Mouse (Mus musculus): Measurements from ENCODE around the gene Scd2. TPM values are rescaled to one million over a fixed set of nuclear protein-coding genes. Genes with fewer than 3 reads are reported as not detected.
"Not testable (repeated sequence)": the region's sequence is repeated elsewhere in the genome, so short reads cannot be mapped to it uniquely, and the experiment has no call there.

The Scd2 gene
- total and polyA plus RNA-seq, 3 experiments = 47.4 to 593 (median 392) TPM

DNA sequence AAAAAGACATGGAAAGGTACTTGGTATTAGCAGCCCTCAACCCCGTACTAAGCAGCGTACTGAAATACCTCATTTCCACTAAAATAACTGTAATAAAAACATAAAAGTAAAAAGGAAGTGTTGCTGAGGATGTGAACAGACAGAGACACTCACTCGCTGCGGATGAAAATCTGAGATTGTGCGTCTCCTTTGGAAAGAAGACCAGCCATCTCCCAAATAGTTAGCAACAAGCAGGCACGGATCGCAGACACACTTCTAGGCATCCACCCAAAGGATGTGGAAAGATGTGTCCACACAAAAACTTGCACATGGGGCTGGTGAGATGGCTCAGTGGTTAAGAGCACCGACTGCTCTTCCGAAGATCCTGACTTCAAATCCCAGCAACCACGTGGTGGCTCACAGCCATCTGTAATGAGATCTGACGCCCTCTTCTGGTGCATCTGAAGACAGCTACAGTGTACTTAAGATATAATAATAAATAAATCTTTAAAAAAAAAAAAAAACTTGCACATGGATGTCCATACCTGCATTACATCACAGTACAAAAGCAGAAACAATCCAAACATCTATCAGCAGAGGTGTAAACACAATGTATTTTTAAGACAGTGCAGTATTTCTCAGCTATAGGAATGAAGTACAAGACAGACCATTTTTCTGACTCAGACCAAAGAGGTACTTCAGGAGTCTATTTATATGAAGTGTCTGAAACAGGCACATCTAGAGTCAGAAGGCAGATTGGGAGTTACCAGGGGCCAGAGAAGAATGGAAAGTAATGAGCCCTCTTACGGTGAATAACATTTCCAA, 16.1 kb downstream of the Scd2 start (continued):
- TF ChIP-seq POLR2AphosphoS5 (IDR thresholded peaks at IDR 0.05; ENCODE audit: borderline replicate concordance, low read depth, low read length) (no peak), ZNF384 (IDR thresholded peaks at IDR 0.05; ENCODE audit: low read depth, low read length) (peak; percentile 82), SIN3A (IDR thresholded peaks at IDR 0.05; ENCODE audit: low read length) (no peak)

DNA sequence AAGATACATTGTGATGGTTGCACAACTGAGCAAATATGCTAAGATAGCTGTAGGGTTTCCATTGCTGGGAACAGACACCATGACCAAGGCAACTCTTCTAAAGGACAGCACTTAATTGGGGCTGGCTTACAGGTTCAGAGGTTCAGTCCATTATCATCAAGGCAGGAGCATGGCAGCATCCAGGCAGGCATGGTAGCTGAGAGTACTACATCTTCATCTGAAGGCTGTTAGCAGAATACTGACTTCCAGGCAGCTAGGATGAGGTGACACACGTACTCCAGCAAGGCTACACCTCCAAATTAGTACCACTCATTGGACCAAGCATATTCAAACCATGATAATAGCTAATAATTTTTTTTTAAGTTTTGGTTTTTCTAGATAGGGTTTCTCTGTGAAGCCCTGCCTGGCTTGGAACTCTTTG, 16.7 kb downstream of the Scd2 start:
- H3K36me3 ChIP-seq (ENCODE audit: control insufficient read depth in 1 of 2, insufficient read depth in 2 of 2, low read length in 2 of 2) = peaks cover 11 to 13% of the 10 kb centered on the region in 2 experiments
- H3K9me3 ChIP-seq (replicated peaks; ENCODE audit: insufficient read depth, low read length); H3K27me3 ChIP-seq (ENCODE audit: control insufficient read depth in 1 of 2, insufficient read depth in 2 of 2, low read length in 2 of 2); H3K79me2 ChIP-seq (ENCODE audit: control insufficient read depth, insufficient read depth, low read length, poor library complexity); H3K9ac ChIP-seq (ENCODE audit: control insufficient read depth, low read depth, low read length, poor library complexity, severe bottlenecking); H3K4me3 ChIP-seq (ENCODE audit: control insufficient read depth in 1 of 2, insufficient read depth in 1 of 2, low read depth in 2 of 2, low read length in 2 of 2); H3K27ac ChIP-seq (ENCODE audit: control insufficient read depth, low read depth, low read length): not testable (repeated sequence)
- peak; percentile 21 for DNase-seq (ENCODE audit: low read depth, low spot score)
- H3K4me1 ChIP-seq (ENCODE audit: control insufficient read depth in 1 of 2, insufficient read depth in 2 of 2, low read length in 2 of 2) = peaks cover 0 to 15% of the 10 kb centered on the region in 2 experiments; a peak in 2 of 4 replicates
- TF ChIP-seq POLR2AphosphoS2 (IDR thresholded peaks at IDR 0.05; ENCODE audit: low read length) = 0 out of 2 replicates have a peak, but pooled peaks have one; percentile 10

GRCm38 (mm10) chr19:44310814-44311213, 17.3 kb downstream of the Scd2 start:
- Histone ChIP-seq H3K4me1 (ENCODE audit: control insufficient read depth in 1 of 2, insufficient read depth in 2 of 2, low read length in 2 of 2) (peaks cover 2 to 15% of the 10 kb centered on the region in 2 experiments), H3K4me3 (ENCODE audit: control insufficient read depth in 1 of 2, insufficient read depth in 1 of 2, low read depth in 2 of 2, low read length in 2 of 2) (no peak overlapping the region), H3K36me3 (ENCODE audit: control insufficient read depth in 1 of 2, insufficient read depth in 2 of 2, low read length in 2 of 2) (peaks cover 7 to 11% of the 10 kb centered on the region in 2 experiments), H3K9ac (ENCODE audit: control insufficient read depth, low read depth, low read length, poor library complexity, severe bottlenecking) (no peak overlapping the region), H3K79me2 (ENCODE audit: control insufficient read depth, insufficient read depth, low read length, poor library complexity) (no peaks in the 10 kb centered on the region), H3K27me3 (ENCODE audit: control insufficient read depth in 1 of 2, insufficient read depth in 2 of 2, low read length in 2 of 2) (no peaks in the 10 kb centered on the region), H3K9me3 (replicated peaks; ENCODE audit: insufficient read depth, low read length) (no peaks in the 10 kb centered on the region), H3K27ac (ENCODE audit: control insufficient read depth, low read depth, low read length) (no peak overlapping the region)
- no peak for TF ChIP-seq ZMIZ1 (IDR thresholded peaks at IDR 0.05; ENCODE audit: low read depth, low read length)
- no peak for TF ChIP-seq NRF1 (IDR thresholded peaks at IDR 0.05; ENCODE audit: insufficient read depth, low read depth, low read length, poor library complexity, severe bottlenecking)
- TF ChIP-seq KAT2A (conservative IDR thresholded peaks at IDR 0.05; ENCODE audit: low read depth, low read length) = no peak
- TF ChIP-seq ZNF384 (IDR thresholded peaks at IDR 0.05; ENCODE audit: low read depth, low read length) = peak; percentile 86
- TF ChIP-seq MEF2A (IDR thresholded peaks at IDR 0.05; ENCODE audit: extremely low read depth, insufficient replicate concordance, low read depth, low read length, poor library complexity, severe bottlenecking) = no peak
- 0 out of 2 replicates have a peak, but pooled peaks have one; percentile 20 for TF ChIP-seq BHLHE40 (IDR thresholded peaks at IDR 0.05; ENCODE audit: borderline replicate concordance, low read depth, low read length)
- TF ChIP-seq TCF12 (IDR thresholded peaks at IDR 0.05; ENCODE audit: low read depth, low read length) = no peak
- no peak for TF ChIP-seq MAZ (IDR thresholded peaks at IDR 0.05; ENCODE audit: low read depth, low read length)
- TF ChIP-seq ELF1 (IDR thresholded peaks at IDR 0.05; ENCODE audit: low read depth, low read length) = no peak
- TF ChIP-seq RAD21 (IDR thresholded peaks at IDR 0.05; ENCODE audit: low read depth, low read length) = no peak
- TF ChIP-seq RCOR1 (IDR thresholded peaks at IDR 0.05; ENCODE audit: low read depth, low read length) = no peak
- peak; percentile 73 for TF ChIP-seq USF1 (IDR thresholded peaks at IDR 0.05; ENCODE audit: low read depth, low read length)
- TF ChIP-seq ZC3H11A (IDR thresholded peaks at IDR 0.05; ENCODE audit: low read depth, low read length) = no peak
- DNase-seq (ENCODE audit: low read depth, low spot score) = peak; percentile 29

Data from MEL (cell line).